Mouse (Mus musculus): ENCODE measurements around the gene Sumo3.

Sumo3 gene

DNA sequence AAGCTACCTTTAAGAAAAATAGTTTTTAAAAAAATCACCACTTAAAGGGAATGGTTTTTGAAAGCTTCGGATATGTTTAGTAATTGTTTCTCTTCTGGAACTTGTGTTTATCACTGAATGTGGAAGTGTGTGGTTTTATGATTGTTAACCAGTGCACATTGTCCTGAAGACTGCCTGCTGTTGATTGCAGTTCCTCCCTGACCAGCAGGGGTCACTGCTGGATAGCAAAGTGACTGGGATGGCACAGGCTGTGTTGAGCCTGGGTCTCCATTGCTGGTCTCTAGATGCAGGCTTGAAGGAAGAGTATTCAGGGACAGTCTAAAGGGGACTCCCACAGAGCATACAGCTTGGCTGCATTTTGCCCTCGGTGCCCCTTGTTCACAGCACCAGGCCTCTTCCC lies 21.6 kb downstream of the Sumo3 start:
- DNase-seq, result peak; percentile 74

DNA sequence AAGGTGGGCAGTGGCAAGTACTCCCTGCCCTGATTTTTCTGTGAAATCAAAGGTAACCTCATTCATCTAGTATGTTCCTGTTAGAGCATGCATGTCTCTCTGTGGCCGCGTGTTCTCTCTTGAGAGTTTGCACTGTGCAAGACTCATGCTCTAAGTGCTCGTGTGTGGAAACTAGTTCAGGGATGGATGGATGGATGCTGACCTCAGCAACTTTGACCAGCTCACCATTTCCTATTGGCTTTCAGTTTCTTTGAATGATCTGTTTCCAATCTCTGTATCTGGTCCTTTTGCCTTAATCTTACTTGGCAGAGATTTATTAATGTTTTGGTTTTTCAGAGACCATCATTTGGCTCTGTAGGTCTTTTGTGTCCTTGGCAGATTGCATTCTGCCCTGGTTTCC lies 23.3 kb downstream of the Sumo3 start:
- DNase-seq, result no peak

DNA sequence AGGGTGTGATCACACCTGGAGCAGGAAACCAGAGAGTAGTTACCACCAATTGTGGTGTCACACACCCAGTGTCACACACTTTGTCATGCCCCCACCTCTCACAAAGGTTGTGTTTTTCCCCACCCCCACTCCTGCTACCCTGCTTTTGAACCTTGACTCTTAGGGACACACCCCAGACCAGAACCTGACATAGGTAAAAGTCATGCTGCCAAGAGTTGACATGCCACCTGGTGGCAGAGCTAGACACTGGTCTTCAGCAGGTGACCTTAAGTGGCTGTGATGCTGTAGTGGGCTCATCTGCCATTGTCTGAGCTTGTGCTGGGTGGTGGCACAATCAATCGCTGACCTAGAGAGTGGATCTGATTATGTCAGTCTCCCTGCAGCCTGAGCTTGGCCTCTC lies 24.1 kb downstream of the Sumo3 start:
- DNase-seq, result no peak

DNA sequence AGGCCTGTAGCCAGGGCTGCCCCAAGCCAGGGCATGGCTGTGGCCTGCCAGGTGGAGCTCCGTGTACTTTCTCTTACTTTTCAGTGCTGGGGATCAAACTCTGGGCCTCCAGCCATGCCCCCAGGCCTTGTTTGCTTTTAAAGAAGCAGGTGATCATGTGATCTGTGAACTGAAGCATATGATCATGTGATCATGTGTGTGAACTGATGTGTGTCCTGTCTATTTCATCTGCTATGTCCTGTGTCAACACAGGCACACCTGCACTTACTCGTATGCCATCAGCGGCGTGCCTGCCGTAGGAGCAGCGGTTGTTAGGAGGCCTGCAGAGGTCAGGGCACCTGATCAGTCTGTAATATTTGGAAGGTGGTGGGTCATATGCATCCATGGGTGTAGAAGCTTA lies 28.1 kb downstream of the Sumo3 start:
- no peak for DNase-seq

DNA sequence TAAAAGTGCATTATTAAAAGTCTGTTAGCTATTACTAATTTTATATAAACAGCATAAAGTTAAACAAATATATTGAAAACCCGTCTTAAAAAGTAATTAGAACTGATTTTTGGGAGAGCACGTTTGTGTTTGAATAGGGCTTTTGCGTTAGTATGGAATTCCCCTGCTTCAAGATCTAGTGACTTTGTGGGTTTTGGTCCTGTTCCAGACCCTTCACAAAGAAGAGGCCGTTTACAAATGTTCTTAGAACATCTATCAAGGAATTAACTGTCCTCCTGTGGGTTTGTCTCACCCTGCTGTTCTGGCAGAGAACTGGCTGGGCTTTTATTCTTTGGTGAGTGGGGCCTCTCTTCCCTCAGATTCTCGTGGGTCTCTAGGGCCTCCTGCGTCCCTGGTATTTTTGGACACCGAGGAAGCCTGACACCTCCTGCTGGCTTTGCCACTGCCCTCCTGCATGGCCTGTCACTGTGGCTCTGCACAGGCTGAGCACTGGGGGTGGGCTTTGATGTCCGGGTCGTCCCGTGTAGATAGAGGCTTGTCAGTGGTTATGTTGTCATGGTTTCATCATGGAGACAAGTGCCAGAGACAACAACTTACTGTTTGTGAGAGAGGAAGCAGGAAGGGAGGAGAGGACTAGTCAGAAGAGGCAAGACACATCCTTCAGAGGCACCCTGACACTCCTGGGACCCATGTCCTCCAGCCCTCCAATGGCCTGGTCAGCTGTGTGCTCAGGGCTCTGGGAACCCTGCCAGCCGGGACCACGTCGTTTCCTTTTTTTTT lies 28.7 kb downstream of the Sumo3 start:
- DNase-seq, result no peak

DNA sequence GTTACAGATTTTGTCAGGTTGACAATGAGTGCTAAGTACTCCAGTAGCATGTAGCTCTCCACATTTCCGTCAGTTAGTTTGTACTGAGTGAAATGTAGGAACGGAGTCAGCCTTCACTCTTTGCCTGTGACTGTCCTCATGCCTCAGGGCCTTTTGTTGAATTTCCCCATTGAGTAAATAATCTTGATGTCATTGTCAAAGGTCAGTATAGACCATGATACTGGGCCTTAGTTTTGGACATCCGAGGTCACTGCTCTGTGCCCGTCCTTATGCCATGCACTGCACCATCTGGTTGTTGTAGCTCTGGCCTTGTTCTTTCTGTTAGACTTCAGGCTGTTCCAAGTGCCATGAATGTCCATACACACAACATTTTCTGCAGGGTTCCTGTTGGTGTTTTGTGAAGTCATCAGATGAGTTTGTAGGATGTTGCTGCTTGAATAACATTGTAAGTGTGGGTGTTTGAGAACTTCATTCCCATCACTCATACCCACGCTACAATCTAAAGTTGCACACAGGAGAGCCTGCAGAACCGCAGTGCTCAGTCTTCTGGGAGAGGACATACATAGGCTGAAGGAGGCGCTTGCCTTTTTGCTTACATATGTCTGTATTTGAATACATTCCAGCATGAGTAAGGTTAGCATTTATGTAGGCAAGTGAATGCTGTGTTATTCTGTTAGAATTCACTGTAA lies 30.5 kb downstream of the Sumo3 start:
- no peak for DNase-seq

DNA sequence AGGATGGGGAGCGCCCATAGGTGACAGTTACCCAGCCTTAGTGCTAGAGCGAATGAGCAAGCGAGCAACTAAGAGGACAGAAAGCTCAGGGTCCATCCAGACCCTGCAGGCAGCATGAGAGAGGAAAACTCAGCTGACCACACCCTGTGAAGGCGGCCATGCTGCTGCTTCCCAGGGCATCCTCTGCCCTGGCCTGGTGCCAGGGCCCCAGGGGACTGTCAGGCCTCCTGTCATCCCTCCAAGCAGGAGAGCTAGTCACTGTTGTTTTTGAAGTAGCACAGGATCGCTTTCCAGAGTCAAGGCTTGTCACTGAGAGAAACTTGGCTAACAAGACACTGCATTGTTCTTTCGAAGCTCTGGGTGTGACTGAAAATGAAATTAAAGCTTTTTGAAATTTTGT lies 33.1 kb downstream of the Sumo3 start:
- DNase-seq, result no peak

DNA sequence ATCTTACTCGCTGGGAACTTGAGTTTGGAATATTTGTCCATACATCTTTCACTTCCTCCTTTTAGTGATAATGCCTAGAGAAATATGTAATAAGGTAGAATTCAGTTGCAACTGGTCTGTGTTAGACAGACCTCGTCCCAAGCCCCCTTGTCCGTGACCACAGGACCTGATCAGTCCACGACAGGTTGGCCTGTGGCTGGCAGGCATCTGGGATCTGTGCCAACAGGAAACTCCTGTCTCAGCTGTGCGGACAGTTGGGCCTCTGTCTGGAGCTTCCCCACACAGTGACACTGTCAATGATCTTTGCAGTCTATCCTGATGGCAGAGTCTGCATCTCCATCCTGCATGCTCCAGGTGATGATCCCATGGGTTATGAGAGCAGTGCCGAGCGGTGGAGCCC lies 37.3 kb downstream of the Sumo3 start:
- DNase-seq, result no peak

DNA sequence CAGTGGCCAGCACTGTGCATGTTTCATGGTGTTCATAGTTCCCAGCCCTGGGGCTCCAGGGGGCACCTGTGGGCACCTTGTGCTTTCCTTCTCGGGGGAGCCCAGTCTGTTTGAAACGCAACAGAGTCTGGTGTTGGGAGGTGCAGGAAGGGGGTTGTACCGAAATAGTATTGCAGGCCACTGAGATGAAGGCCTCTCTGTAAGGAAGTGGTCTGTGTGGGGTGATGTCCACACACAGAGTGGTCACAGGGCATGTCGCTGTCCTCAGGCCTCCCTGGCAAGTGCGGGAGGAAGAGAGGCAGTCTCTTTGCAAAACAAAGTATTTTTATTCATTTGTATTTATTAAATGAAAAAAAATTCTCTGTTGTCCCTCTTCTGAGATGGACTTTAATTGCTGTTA lies 39.7 kb downstream of the Sumo3 start:
- DNase-seq, result no peak

DNA sequence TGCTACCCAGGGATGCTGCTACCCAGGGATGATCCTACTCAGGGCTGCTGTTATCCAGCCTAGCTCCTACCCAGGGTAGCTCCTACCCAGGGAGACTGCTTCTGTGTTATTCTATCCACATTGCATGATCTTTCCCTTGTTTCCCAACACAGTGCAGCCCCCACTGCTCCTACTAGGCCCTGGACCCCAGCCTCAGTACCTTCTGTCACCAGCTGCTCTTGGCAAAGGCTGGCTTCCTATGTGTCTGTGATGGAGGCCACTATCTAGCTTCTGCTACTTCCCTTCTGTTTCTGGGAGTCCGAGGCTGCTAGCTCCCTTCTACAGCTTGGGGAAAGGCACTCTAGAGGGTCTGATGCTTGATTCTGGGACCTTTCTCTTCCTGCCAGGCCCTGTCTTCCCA lies 41.6 kb downstream of the Sumo3 start:
- no peak for DNase-seq

DNA sequence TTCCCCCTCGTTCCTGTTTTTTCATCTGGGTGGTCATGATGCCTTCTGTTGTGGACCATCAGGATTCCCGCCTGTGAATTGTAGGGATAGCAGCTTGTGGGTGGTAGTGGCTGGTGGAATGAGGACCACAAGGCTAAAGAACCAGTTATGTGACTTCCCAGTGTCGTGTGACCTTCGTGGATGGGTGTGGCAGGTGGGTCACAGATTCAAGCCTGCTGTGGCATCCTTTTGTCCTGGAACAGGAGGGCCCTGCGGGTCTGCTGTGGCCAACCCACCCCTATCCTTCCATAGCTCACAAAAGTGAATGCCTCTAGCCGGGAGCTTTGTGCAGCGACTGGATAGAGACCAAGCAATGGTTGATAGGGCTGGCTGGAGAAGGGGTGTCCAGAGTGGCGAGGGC lies 42.0 kb downstream of the Sumo3 start:
- DNase-seq, result no peak

DNA sequence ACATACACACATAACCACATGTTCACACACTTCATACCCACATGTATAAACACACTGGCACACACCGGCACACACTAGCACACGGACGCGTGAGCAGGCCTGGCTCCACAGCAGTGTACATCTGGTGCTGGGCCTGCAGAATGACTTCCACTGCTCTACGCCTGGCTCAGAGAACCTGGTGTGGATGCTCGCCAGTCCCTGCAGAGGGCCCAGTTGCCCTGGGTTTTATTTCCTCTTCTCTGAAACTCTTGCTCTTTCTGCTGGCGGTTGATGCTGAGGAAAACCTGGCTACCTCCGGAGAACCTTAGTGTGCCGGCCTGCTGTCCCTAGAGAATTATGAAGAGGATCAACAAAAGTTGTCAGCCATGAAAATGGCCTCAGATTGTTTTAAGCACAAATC lies 46.1 kb downstream of the Sumo3 start:
- no peak for DNase-seq

DNA sequence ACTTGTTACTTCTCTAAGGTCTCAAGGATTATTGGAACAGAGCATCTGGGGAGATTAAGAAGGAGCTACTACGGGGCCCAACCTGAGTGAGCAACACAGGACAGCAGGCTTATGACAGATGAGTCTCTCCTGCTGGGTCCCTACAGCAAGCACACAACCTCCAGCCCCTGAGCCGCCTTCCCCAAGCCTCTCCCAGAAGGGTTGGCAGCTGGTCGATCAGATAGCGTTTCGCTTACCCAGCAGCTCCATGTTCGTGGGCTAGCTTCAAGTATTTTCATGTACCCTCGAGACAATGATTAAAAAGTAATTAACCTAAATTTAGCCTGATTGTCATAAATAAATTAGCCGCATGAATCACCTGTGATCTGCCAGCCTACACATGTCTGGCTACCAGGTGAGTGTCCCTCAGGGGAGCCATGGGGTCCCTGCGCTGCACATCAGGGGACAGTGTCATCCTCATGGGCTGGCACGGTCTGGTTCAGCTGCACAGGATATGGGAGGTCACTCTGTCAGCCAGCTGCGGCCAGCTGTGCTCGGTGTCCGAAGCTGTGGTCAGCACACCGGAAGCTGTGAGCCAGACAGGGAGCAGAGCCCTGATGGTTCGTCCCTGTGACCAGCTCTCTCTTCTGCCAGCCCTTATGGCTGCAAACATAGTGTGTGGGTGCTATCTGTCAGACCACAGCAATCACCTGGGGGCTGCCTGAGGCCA lies 52.5 kb downstream of the Sumo3 start:
- DNase-seq, result no peak

DNA sequence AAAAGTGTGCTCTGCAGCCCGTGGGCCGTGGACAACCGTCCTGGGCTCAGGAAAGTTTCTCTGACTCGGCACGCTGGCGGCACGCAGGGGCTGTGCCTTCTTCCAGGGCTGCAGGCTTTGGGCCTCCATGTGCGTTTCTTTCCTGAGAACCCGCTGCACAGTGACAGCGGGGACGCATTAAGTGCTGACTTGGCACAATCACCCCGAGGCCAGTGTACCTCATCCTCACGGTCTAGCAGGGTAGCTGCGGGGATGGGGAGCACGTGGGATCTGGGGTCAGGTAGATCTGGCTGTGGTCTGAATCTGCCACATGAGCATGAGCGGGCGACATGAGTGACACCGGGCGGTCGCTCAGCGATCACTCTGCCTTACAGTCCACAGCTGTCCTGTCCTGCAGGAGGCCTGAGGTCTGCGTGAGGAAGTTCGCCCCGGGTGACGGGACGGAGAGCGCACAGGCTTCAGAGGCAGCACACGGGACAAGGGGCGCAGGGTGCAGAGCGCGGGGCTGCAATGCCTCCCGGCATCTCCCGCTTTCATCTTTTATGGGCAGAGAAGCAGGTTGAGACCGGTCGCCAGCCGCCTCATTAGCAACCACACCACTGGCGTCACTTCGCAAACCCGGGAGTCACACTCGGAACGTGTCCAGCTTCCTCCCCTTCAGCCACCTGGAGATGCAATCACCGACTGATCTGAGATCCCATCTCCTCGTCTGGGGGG lies 58.2 kb downstream of the Sumo3 start:
- DNase-seq, result no peak

DNA sequence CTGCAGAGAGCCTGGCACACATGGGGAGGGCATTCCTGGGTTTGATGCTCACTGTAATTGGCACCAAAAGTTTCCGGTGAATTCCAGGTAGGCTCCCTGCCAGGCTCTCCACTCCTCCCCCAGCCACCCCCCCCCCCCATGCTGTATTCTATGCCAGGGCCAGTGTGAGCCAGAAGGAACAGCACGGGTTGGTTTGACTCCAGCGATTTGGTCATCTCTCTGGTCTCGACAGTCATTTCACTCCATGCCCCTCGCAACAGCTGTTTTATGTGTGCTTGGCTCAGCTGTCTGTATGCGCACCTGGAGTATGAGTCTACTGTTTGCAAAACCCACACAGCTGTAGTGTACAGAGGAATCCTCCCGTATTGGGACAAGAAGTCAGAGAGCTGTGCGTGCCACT lies 60.4 kb downstream of the Sumo3 start:
- no peak for DNase-seq

DNA sequence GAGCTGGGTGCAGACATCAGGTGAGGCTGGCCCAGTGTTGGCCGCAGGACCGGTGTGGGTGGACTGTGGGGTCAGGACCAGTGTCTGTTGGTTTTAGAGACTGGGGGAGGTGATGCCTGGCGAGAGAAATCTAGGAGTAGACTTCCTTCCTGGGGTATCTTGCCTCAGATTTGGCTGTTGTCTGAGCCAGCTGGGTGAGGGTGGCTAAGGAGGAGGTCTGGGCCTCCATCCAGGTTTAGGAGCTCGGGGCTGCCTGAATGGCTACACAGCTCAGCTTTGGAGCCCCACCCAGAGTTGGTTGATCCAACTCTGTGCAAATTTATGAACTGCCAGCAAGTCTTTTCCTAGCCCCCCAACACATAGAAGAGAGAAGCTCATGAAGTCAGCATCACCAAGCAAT lies 61.5 kb downstream of the Sumo3 start:
- no peak for DNase-seq
